Mouse (Mus musculus): ENCODE data around the gene Rrp9. TPM values are rescaled to one million over a fixed set of nuclear protein-coding genes. Genes with fewer than 3 reads are reported as not detected.

Rrp9 gene
- polyA plus RNA-seq, 1 experiment from 2014 or later, result 44.3 TPM

DNA sequence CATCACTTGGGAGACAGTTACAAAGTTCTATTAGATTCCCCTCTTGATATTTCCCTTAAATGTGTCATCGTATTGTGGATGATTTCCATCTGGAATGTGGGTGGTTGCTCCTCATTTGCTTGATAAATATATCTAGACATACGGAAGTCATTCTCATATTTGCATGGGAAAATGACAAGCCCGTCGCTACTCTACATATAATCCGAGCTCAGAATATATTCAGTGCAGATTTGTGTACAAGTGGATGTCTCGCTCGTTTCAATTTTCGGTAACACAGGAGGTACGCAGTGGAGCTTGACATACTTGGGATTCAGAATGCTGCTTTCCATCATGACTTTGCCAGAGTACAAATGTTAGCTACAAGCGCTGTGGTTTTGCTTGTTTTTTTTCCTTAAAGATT lies 33.6 kb downstream of the Rrp9 start:
- Histone ChIP-seq H3K36me3 (no peaks in the 10 kb centered on the region), H3K4me3 (replicated peaks) (no peak overlapping the region)
- WGBS, result 90% methylated on average over 10 of the region's 10 CpGs

DNA sequence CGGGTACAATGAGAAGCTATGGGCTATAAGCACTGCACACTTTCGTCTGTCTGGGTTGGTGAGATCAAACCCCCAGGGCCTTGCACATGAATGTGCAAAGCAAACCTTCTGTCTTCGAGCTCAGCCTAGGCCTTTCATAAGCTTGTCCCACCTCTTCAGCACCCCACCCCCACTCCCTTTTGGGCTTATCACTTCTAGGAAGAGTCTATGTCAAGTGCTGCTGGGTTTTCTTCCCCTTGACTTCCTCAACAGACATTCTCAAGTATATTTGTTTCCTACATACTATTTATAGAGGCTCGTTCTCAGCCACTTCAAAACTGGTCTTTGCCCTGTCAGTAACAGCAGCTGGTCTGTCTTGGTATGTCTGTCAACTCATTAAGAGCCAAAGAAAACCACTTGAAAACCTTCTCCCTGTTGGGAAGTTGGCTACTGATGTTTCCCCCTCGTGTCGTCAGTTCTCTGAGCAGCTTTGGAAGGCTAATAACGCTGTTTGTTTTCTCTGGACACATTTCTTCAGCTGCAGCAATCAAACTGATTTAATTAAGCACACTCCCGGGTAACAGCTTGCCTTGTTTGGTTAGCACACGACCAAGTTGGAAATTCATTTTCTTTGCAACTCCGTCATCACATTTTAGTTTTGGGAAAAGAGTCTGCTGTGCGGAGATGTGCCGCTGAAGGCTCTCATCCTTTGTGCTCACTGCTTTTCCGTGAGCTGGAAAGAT lies 37.1 kb downstream of the Rrp9 start:
- 60% methylated on average over 13 of the region's 13 CpGs for WGBS
- Histone ChIP-seq H3K4me1 (no peaks in the 10 kb centered on the region), H3K9me3 (no peaks in the 10 kb centered on the region), H3K27ac (no peak overlapping the region), H3K36me3 (no peaks in the 10 kb centered on the region), H3K27me3 (replicated peaks) (no peaks in the 10 kb centered on the region), H3K4me2 (no peak overlapping the region), H3K9ac (no peak overlapping the region), H3K4me3 (replicated peaks) (no peak overlapping the region)
- ATAC-seq (ENCODE audit: insufficient read depth, low FRiP score, low read depth), result no peak

More for the DNA sequence above, 33.6 kb downstream of the Rrp9 start:
- Histone ChIP-seq H3K9ac (no peak overlapping the region), H3K27ac (no peak overlapping the region), H3K27me3 (replicated peaks) (no peaks in the 10 kb centered on the region), H3K4me1 (no peaks in the 10 kb centered on the region), H3K4me2 (no peak overlapping the region), H3K9me3 (no peaks in the 10 kb centered on the region)
- no peak for ATAC-seq (ENCODE audit: insufficient read depth, low FRiP score, low read depth)

DNA sequence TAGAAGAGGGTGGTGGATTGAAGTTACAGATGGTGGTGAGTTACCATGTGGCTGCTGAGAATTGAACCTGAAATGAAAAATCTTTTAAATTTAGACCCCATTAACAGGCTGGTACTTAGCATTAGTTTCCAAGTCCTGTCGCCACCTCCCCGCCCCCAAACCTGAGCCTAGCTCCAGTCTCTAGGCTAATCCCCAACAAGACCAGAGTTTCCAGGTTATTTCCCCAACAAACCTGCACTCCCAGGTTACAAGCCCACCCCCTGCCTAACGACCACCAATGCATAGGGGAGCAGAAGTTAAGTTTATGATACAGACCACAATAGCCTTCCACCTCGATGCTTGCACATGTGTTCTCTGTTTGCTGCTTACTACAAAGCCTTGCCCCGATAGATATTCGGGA lies 37.8 kb downstream of the Rrp9 start:
- Histone ChIP-seq H3K9ac (no peak overlapping the region), H3K4me2 (no peak overlapping the region), H3K27ac (no peak overlapping the region), H3K9me3 (no peaks in the 10 kb centered on the region), H3K4me3 (replicated peaks) (no peak overlapping the region), H3K27me3 (replicated peaks) (no peaks in the 10 kb centered on the region), H3K4me1 (no peaks in the 10 kb centered on the region), H3K36me3 (no peaks in the 10 kb centered on the region)
- 73% methylated on average over 6 of the region's 6 CpGs for WGBS
- no peak for ATAC-seq (ENCODE audit: insufficient read depth, low FRiP score, low read depth)

DNA sequence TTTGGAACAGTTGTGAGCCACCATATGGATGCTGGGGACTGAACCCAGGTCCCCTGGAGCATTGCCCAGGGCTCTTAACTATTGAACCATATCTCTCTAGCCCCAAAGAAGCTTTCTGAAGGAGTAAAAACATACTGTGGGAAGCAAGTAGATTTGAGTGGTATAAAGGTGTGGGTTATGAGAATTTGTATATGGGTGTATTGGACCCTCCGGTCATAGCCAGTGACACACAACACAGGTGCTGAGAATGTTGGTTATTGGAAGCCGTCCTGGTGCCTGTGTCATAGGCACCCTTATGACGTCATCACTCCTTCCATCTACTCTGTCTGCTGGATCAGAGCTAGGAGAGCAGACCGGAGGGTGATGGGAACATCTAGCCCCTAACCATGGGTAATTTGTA lies 38.5 kb downstream of the Rrp9 start, which contains the start of gene Iqcf5:
TSS of gene Iqcf5 (plus strand) at position 301 of the 400 bp plus-strand sequence.
- H3K4me2 ChIP-seq, result no peak within 1 kb of the TSS
- no peak for ATAC-seq (ENCODE audit: insufficient read depth, low FRiP score, low read depth)
- no peak within 1 kb of the TSS for H3K27ac ChIP-seq
- no peaks in the 10 kb centered on the region for H3K27me3 ChIP-seq (replicated peaks)
- H3K9me3 ChIP-seq, result no peaks in the 10 kb centered on the region
- no peak within 1 kb of the TSS for H3K4me3 ChIP-seq (replicated peaks)
- H3K36me3 ChIP-seq, result no peaks in the 10 kb centered on the region
- no peak within 1 kb of the TSS for H3K9ac ChIP-seq
- WGBS, result 85% methylated on average over 4 of the region's 4 CpGs
- no peaks in the 10 kb centered on the region for H3K4me1 ChIP-seq

DNA sequence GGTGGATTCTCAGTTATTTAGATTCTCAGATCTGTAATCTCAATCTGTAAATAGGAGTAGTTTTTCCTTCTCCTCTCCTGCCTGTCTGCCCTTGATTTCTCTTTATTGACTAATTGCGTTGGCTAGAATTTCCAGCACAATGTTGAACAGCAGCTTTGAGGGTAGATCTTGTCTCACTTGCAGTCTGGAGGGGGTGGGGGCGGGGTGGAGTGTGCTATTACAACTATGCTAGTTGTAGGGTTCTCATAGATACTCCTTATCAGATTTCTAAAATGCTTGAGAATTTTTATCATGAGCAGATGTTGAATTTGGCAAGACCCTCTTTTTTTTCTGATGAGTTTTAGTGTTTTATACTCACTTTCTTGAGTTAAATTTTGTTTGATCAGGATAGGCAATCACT lies 43.7 kb downstream of the Rrp9 start:
- Histone ChIP-seq H3K4me2 (no peak overlapping the region), H3K36me3 (no peaks in the 10 kb centered on the region), H3K27me3 (replicated peaks) (no peaks in the 10 kb centered on the region), H3K9ac (no peak overlapping the region), H3K9me3 (no peaks in the 10 kb centered on the region), H3K27ac (no peak overlapping the region), H3K4me1 (no peaks in the 10 kb centered on the region), H3K4me3 (replicated peaks) (no peak overlapping the region)
- no peak for ATAC-seq (ENCODE audit: insufficient read depth, low FRiP score, low read depth)
- WGBS, result 63% methylated on average over 2 of the region's 2 CpGs

DNA sequence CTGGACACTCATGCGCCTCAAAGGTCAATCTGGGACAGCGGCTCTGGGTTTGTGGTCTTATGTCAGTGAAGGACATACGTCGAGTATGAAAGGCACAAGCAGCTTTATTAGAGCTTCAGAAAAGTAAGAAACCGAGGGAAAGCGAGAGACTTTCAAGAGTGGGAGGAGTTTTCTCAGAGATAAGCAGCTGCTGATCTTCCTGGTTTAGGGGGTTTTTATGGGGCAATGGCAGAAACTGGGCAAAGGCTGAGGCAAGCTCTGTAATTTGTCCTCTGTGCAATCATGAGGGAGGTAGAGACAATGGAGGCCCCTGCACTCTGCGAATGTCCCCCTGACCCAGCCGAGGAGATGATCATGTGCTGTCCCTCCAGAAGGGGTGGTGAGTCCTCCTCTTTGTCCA lies 44.1 kb downstream of the Rrp9 start:
- 73% methylated on average over 8 of the region's 8 CpGs for WGBS
- Histone ChIP-seq H3K4me2 (no peak overlapping the region), H3K36me3 (no peaks in the 10 kb centered on the region), H3K4me1 (no peaks in the 10 kb centered on the region), H3K4me3 (replicated peaks) (no peak overlapping the region), H3K27me3 (replicated peaks) (no peaks in the 10 kb centered on the region), H3K27ac (no peak overlapping the region), H3K9me3 (no peaks in the 10 kb centered on the region), H3K9ac (no peak overlapping the region)
- no peak for ATAC-seq (ENCODE audit: insufficient read depth, low FRiP score, low read depth)

DNA sequence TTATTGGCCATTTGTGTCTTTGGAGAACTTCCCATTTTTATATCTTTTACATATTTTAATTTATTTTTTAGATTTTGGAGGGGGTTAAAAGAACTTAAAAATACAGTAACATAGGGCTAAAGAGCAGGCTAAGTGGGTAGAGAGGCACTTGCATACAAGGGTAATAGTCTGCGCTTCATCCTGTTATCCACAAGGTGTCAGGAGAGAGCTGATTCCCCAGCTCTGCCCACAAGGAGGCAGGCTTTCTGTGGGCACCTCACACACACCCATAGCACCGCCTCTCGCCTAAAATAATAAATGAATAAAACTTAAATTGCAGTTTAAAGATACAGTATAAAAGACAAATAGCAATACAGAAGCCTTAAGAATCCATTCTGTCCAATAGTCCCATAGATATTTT lies 56.1 kb downstream of the Rrp9 start:
- Histone ChIP-seq H3K27ac (no peak overlapping the region), H3K4me1 (no peaks in the 10 kb centered on the region), H3K36me3 (no peaks in the 10 kb centered on the region), H3K27me3 (replicated peaks) (no peaks in the 10 kb centered on the region), H3K9ac (no peak overlapping the region), H3K9me3 (no peaks in the 10 kb centered on the region), H3K4me3 (replicated peaks) (no peak overlapping the region), H3K4me2 (no peak overlapping the region)
- no peak for ATAC-seq (ENCODE audit: insufficient read depth, low FRiP score, low read depth)
- WGBS, result 38% methylated on average over 3 of the region's 3 CpGs

DNA sequence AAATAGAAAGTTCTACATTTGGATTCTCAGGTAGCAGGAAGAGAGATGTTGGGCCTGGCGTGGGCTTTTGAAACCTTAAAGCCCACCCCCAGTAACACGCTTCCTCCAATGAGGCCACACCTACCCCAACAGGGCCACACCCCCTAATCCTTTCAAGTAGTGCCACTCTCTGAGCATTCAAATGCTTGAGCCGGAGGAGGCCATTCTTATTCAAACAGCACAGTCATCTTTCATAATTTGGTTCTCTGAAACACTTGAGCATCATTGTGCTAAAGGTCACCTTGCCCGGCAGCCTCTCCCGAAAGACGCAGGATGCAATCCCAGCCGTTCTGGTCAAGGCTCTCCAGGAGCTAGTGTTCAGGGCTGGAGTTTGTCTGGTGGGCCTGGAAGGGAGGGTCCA lies 58.5 kb downstream of the Rrp9 start:
- no peak overlapping the region for H3K9ac ChIP-seq

DNA sequence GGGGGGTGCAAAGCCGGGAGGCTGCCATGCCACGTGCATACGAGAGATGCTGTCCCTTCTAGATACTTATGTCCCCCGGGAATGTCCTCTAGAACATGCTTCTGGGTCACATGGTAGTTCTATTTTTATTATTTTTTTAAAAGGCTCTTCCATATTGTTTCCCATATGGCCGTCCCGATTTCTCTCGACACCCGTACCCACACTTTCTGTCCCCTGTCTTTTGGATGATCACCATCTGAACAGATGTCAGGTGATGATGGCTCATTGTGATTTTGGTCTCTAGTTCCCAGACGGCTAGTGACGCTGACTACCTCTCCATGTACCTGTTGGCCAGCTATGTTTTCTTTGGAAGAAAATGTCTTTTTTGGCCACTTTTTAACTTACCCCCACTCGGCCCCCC lies 59.2 kb downstream of the Rrp9 start:
- Histone ChIP-seq H3K36me3 (no peaks in the 10 kb centered on the region), H3K4me1 (no peaks in the 10 kb centered on the region), H3K4me2 (no peak overlapping the region), H3K9ac (no peak overlapping the region), H3K9me3 (no peaks in the 10 kb centered on the region), H3K27me3 (replicated peaks) (no peaks in the 10 kb centered on the region), H3K4me3 (replicated peaks) (no peak overlapping the region), H3K27ac (no peak overlapping the region)
- ATAC-seq (ENCODE audit: insufficient read depth, low FRiP score, low read depth), result no peak
- WGBS, result 87% methylated on average over 11 of the region's 11 CpGs

More for the DNA sequence above, 58.5 kb downstream of the Rrp9 start:
- Histone ChIP-seq H3K4me2 (no peak overlapping the region), H3K27ac (no peak overlapping the region), H3K27me3 (replicated peaks) (no peaks in the 10 kb centered on the region), H3K9me3 (no peaks in the 10 kb centered on the region), H3K36me3 (no peaks in the 10 kb centered on the region), H3K4me3 (replicated peaks) (no peak overlapping the region), H3K4me1 (no peaks in the 10 kb centered on the region)
- 90% methylated on average over 7 of the region's 7 CpGs for WGBS
- no peak for ATAC-seq (ENCODE audit: insufficient read depth, low FRiP score, low read depth)

Other genes with a start within 250 kb of the Rrp9 start
- gene Alas1, start 227.3 kb upstream of the Rrp9 start, polyA plus RNA-seq (2015; fragmentation: Nextera tagmentation; extraction: Ambion mirVana), result 109 TPM in 2 replicates
- gene Poc1a, start 194.9 kb upstream of the Rrp9 start, polyA plus RNA-seq (2015; fragmentation: Nextera tagmentation; extraction: Ambion mirVana), result 24.7 and 25.4 TPM in 2 replicates
- 16.8 and 17.1 TPM in 2 replicates for gene Dusp7, start 107.3 kb upstream of the Rrp9 start, polyA plus RNA-seq (2015; fragmentation: Nextera tagmentation; extraction: Ambion mirVana)
- 805 and 953 TPM in 2 replicates for gene Rpl29, start 46.5 kb upstream of the Rrp9 start, polyA plus RNA-seq (2015; fragmentation: Nextera tagmentation; extraction: Ambion mirVana)
- 37.9 and 50.7 TPM in 2 replicates for gene Acy1, start 37.6 kb upstream of the Rrp9 start, polyA plus RNA-seq (2015; fragmentation: Nextera tagmentation; extraction: Ambion mirVana)
- gene Abhd14b, start 28.5 kb upstream of the Rrp9 start, polyA plus RNA-seq (2015; fragmentation: Nextera tagmentation; extraction: Ambion mirVana), result 26.2 and 26.9 TPM in 2 replicates
- gene Abhd14a, start 28.3 kb upstream of the Rrp9 start, polyA plus RNA-seq (2015; fragmentation: Nextera tagmentation; extraction: Ambion mirVana), result 48.6 and 48.7 TPM in 2 replicates
- gene Pcbp4, start 22.7 kb upstream of the Rrp9 start, polyA plus RNA-seq (2015; fragmentation: Nextera tagmentation; extraction: Ambion mirVana), result 51.8 and 58.9 TPM in 2 replicates
- gene Gpr62, start 10.0 kb upstream of the Rrp9 start, polyA plus RNA-seq (2015; fragmentation: Nextera tagmentation; extraction: Ambion mirVana), result 0.19 and 0.42 TPM in 2 replicates
- 2.9 and 3.7 TPM in 2 replicates for gene Parp3, start 986 bp downstream of the Rrp9 start, polyA plus RNA-seq (2015; fragmentation: Nextera tagmentation; extraction: Ambion mirVana)
- gene Iqcf1, start 24.0 kb downstream of the Rrp9 start, polyA plus RNA-seq (2015; fragmentation: Nextera tagmentation; extraction: Ambion mirVana), result not detected in 2 replicates
- gene Iqcf5, start 38.6 kb downstream of the Rrp9 start, polyA plus RNA-seq (2015; fragmentation: Nextera tagmentation; extraction: Ambion mirVana), result not detected in 2 replicates
- not detected in 2 replicates for gene Iqcf3, start 85.7 kb downstream of the Rrp9 start, polyA plus RNA-seq (2015; fragmentation: Nextera tagmentation; extraction: Ambion mirVana)
- gene Iqcf4, start 95.0 kb downstream of the Rrp9 start, polyA plus RNA-seq (2015; fragmentation: Nextera tagmentation; extraction: Ambion mirVana), result not detected in 2 replicates
- gene Iqcf6, start 150.6 kb downstream of the Rrp9 start, polyA plus RNA-seq (2015; fragmentation: Nextera tagmentation; extraction: Ambion mirVana), result not detected in 2 replicates
- gene Grm2, start 180.1 kb downstream of the Rrp9 start, polyA plus RNA-seq (2015; fragmentation: Nextera tagmentation; extraction: Ambion mirVana), result not detected in 2 replicates
- gene Tex264, start 210.0 kb downstream of the Rrp9 start, polyA plus RNA-seq (2015; fragmentation: Nextera tagmentation; extraction: Ambion mirVana), result 51.5 and 53.7 TPM in 2 replicates

Measured in stomach, embryonic 15.5 days (tissue).